Mouse (Mus musculus) neural tube, embryonic 10.5 days (tissue): ENCODE measurements at regions not wholly inside any gene's neighbourhood (a gene's known extent, or its start where the extent isn't known, plus 50 kb on each side); places are given as distances from the start of the nearest gene placed in this dataset.
"Not testable (repeated sequence)": the region's sequence is repeated elsewhere in the genome, so short reads cannot be mapped to it uniquely, and the experiment has no call there.

Experiments used
- DNase-seq: peaks from one replicate; pipeline ENCODE4 v3.0.0-alpha.2; 2017; ENCODE audit warnings: low spot score; ENCODE audit errors: extremely low spot score

- DNase-seq: no peak
These were observed 248.8 kb downstream of the Pros1 start for GRCm38 (mm10) chr16:63102930-63103329.

GRCm38 (mm10) chr16:63104383-63104782 is 250.3 kb downstream of the Pros1 start:
- DNase-seq: no peak

GRCm38 (mm10) chr16:63104938-63105714 is 251.0 kb downstream of the Pros1 start:
- no peak for DNase-seq

GRCm38 (mm10) chr16:63116456-63116855 is 262.3 kb downstream of the Pros1 start:
- DNase-seq: no peak

GRCm38 (mm10) chr16:63118721-63119120 is 264.6 kb downstream of the Pros1 start:
- no peak for DNase-seq

GRCm38 (mm10) chr16:63143851-63144250 is 289.7 kb downstream of the Pros1 start:
- no peak for DNase-seq

GRCm38 (mm10) chr16:63155300-63155821 is 301.3 kb downstream of the Pros1 start:
- no peak for DNase-seq

- DNase-seq: no peak
These were observed 316.0 kb downstream of the Pros1 start for GRCm38 (mm10) chr16:63170101-63170500.

GRCm38 (mm10) chr16:63179228-63179627 is 325.1 kb downstream of the Pros1 start:
- no peak for DNase-seq

GRCm38 (mm10) chr16:63191181-63191580 is 337.1 kb downstream of the Pros1 start:
- DNase-seq: no peak

GRCm38 (mm10) chr16:63191623-63192022 is 337.5 kb downstream of the Pros1 start:
- no peak for DNase-seq

GRCm38 (mm10) chr16:63194595-63194994 is 340.5 kb downstream of the Pros1 start:
- DNase-seq: no peak

- not testable (repeated sequence) for DNase-seq
These were observed 359.4 kb downstream of the Pros1 start for GRCm38 (mm10) chr16:63213471-63213870.

GRCm38 (mm10) chr16:63220228-63220879 is 366.2 kb downstream of the Pros1 start:
- no peak for DNase-seq

- no peak for DNase-seq
These were observed 370.5 kb downstream of the Pros1 start for GRCm38 (mm10) chr16:63224608-63225007.

- no peak for DNase-seq
These were observed 371.0 kb downstream of the Pros1 start for GRCm38 (mm10) chr16:63225097-63225496.

- DNase-seq: no peak
These were observed 375.0 kb downstream of the Pros1 start for GRCm38 (mm10) chr16:63229135-63229534.

- DNase-seq: no peak
These were observed 375.5 kb downstream of the Pros1 start for GRCm38 (mm10) chr16:63229567-63229966.

GRCm38 (mm10) chr16:63270173-63270572 is 416.1 kb downstream of the Pros1 start:
- no peak for DNase-seq

GRCm38 (mm10) chr16:63277556-63277955 is 423.4 kb downstream of the Pros1 start:
- DNase-seq: no peak

GRCm38 (mm10) chr16:63278259-63278697 is 424.2 kb downstream of the Pros1 start:
- no peak for DNase-seq

- no peak for DNase-seq
These were observed 433.5 kb downstream of the Pros1 start for GRCm38 (mm10) chr16:63287655-63288054.
